Mouse (Mus musculus): ENCODE measurements at regions not wholly inside any gene's neighbourhood (a gene's known extent, or its start where the extent isn't known, plus 50 kb on each side); places are given as distances from the start of the nearest gene placed in this dataset.

GRCm38 (mm10) chr12:36748345-36748744 lies 360.0 kb upstream of the Meox2 start:
- no peak for DNase-seq (ENCODE audit: low spot score)

DNA sequence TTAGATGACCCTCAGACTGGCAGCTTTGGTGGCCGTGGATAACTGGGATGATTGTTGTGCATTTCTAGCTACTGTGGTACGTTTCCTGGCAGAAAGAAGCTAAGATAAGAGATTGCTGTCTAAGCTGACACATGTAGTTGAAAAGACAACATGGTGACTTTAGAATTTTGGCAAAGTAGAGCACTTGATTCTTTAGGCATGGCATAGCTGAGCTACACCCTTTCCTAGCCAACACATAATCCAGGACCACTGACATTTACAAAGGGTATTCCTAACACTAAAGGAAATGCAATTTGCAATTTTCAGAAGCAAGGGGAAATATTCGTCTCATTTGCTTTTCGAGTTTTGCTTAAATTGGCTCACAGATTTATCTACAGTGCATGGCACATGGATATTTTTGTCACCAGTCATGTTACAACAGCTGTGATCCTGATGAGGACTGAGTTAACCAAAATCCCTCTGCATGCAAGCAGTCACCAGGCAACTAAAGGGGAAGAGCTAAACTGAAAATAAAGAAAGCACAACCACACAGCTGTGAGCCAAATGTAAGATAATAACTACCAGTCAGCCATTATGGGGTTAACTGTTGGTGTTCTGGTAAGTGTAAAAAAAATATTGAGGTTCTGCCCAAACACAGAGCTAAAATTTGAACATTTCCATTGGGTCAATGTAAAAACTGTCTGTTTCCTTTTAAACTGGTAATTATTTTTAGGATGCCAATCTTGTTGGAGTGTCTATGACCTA lies 342.9 kb upstream of the Meox2 start:
- no peak for DNase-seq (ENCODE audit: low spot score)

DNA sequence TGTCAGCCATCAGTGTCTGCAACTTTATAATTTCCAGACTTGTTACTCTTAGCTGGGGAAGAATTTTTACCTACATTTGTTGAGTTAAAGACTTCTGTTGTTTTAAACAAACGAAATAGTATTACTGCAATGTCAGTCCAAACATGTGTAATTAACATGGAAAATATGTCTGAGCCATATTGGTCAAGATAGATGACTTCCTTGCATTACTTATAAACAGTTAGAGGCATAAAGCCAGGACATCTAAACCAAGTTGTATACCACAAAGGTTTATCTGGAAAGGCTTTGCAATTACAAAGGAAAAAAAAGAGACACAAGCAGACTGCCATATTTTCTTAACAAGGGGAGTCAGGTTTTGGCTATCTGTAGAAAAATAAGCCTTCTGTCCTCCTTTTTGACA lies 342.2 kb upstream of the Meox2 start:
- no peak for DNase-seq (ENCODE audit: low spot score)

DNA sequence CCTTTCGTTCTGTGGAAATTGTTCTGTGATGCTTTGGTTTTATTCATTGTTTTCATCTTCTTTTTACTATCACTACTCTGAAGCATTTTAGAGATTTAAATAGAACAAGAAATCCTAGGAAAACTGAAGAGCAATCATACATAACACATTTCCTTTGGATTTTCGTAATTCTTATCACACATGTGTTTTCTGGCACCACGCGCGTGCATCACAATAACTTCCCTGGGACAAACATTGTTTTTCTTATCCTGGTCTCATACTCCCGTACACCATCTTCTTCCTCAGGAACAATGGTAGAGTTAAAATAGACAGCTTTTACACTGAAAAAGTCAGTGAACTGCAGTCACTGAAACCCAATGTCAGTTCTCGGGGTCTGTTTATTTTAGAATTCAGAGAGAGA lies 327.6 kb upstream of the Meox2 start:
- no peak for DNase-seq (ENCODE audit: low spot score)

- no peak for DNase-seq (ENCODE audit: low spot score)
Observed at GRCm38 (mm10) chr12:36790866-36791265, 317.5 kb upstream of the Meox2 start.

GRCm38 (mm10) chr12:36791430-36791829 lies 316.9 kb upstream of the Meox2 start:
- no peak for DNase-seq (ENCODE audit: low spot score)

DNA sequence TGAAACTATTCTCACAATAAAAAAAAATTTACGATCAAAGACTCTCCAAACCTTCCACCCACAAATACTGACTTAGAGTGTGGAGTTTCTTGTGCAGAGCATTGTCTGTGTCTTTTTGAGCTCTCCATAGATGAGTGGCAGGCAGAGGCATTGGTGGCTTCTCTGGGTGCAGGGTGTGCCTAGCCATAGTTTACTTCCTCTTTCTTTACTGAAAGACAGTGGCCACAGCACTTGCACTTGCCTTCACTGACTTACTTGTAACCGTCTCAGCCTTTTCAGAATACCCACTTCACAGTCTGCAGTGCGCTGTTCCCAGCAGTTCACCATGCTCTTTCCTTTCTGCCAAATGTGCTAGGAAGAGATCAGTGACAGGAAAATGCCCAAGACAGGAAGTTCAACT lies 316.1 kb upstream of the Meox2 start:
- no peak for DNase-seq (ENCODE audit: low spot score)

DNA sequence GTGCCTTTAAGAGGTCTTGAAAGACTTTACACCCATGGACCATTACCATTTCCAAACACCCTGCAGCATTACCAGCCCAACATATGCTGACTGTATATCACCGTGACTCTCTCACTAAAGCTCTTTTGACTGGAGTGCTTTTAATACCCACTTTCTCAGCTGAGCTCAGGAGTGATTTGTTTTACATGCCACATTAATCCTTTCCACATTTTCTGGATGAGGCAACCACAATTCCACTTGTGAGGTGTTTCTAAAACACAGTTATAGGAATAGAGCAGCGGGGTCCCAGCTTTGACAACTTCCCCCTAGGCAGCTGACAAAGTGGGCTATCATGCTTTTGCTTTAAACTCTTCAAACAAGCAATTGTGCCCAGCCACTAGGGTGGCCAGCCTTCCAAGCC lies 314.5 kb upstream of the Meox2 start:
- no peak for DNase-seq (ENCODE audit: low spot score)

GRCm38 (mm10) chr12:36796201-36796600 lies 312.1 kb upstream of the Meox2 start:
- DNase-seq (ENCODE audit: low spot score) = no peak

DNA sequence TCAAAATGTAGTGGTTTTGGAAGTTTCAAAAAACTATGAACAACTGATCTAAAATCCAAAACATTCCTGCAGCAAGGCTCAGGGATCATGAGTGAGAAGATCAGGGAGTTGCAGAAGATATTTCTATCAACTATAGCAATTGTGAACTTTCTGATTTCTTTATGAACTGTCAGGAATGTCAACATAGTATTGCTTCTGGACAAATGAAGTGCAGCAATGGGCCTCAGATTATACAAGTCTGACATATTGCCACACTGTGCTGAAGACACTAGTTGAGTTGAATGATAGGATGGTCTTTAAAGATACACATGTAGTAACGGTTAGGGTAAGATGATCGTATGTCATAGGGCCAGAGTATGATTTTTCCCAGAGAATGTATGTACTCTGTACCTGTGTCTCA lies 290.4 kb upstream of the Meox2 start:
- no peak for DNase-seq (ENCODE audit: low spot score)

GRCm38 (mm10) chr12:36818852-36819251 lies 289.5 kb upstream of the Meox2 start:
- no peak for DNase-seq (ENCODE audit: low spot score)

GRCm38 (mm10) chr12:36826766-36827165 lies 281.6 kb upstream of the Meox2 start:
- no peak for DNase-seq (ENCODE audit: low spot score)

- DNase-seq (ENCODE audit: low spot score) = no peak
Observed at GRCm38 (mm10) chr12:36831307-36831997, 276.9 kb upstream of the Meox2 start.

- DNase-seq (ENCODE audit: low spot score) = no peak
Observed at GRCm38 (mm10) chr12:36842957-36843356, 265.4 kb upstream of the Meox2 start.

GRCm38 (mm10) chr12:36845130-36845529 lies 263.2 kb upstream of the Meox2 start:
- no peak for DNase-seq (ENCODE audit: low spot score)

GRCm38 (mm10) chr12:36849086-36849485 lies 259.3 kb upstream of the Meox2 start:
- no peak for DNase-seq (ENCODE audit: low spot score)

DNA sequence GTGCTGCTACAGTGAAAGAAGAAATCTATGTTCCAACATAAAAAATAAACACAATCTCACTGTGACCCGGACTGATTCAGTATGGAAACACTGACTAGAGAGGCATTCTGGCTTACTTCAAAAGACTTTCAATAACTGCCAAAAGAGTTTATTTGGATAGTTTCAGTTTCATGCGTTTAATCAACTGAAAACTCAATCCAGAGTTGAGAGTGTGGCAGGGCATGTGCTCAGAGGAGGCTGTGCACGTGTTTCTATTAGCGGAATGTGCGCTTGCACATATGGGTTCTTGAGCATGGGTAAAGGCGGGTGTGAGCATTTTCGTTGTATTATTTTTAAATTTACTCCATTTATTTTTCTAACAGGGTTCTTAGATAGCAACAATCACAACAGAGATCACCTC lies 245.2 kb upstream of the Meox2 start:
- no peak for DNase-seq (ENCODE audit: low spot score)

- no peak for DNase-seq (ENCODE audit: low spot score)
Observed at GRCm38 (mm10) chr12:36880724-36881123, 227.6 kb upstream of the Meox2 start.

DNA sequence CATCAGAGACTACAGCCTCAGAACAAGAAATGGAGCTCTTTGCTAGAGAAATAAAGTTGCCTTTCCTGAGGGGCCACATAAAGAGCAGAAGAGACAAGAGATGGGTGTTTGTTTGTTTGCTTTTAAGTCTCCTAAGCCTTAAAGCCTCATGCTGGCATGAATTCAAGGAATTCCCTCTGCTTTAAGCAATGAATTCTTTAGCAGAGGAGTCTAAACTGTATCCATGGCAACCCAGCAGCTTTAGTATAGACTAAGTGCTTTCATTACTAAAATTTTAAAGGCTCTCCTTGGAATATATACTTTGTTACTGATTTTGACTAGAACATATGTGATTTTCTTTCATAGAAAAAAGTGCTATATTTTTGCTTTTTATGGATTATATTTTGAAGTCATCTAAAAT lies 195.0 kb upstream of the Meox2 start:
- no peak for DNase-seq (ENCODE audit: low spot score)

- no peak for DNase-seq (ENCODE audit: low spot score)
Observed at GRCm38 (mm10) chr12:36917576-36918106, 190.7 kb upstream of the Meox2 start.

- DNase-seq (ENCODE audit: low spot score) = no peak
Observed at GRCm38 (mm10) chr12:36918294-36918876, 190.0 kb upstream of the Meox2 start.

DNA sequence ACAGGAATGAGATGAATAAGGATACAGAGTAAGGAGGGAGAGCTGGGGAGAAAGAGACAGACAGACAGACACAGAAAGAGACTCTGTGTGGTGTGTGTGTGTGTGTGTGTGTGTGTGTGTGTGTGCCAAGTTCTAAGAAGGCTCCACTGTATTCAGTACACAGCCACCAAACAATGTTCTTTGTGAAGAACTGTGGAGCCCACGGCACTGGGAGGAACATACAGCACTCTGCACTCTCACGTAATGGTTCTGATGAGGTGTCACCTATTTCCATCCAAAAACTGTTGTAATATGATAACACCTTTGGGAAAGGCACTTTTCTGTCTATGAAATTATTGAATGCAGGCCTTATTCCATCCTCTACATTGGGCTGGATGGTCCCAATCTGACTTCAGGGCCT lies 184.8 kb upstream of the Meox2 start:
- DNase-seq (ENCODE audit: low spot score) = no peak

- no peak for DNase-seq (ENCODE audit: low spot score)
Observed at GRCm38 (mm10) chr12:36926225-36926624, 182.1 kb upstream of the Meox2 start.
